Comparison of ENCODE assay signal across 10 mouse cellular contexts in genomic region chr9:43453953-43454582, GRCm38 (mm10).
A peak's percentile ranks its signal among the peaks of the same experiment; 100 is the strongest.
DNase-seq lines count a peak whose midpoint lies in the region; ATAC-seq and TF ChIP-seq lines count a peak whose summit lies in the region.
"Had no signal": no experiment of that assay in that cellular context is flagged by ENCODE, and none has a peak within 500 bp of the region (broad histone marks: within the 10 kb centered on the region; RNA-seq: fewer than 3 reads in every experiment).

No protein-coding gene starts in this region.

- no peaks in the 10 kb centered on the region for H3K36me3 ChIP-seq in heart, embryonic 10.5 days
- H3K36me3 ChIP-seq in E14TG2a.4 (ENCODE audit: insufficient read depth, low read length), result no peaks in the 10 kb centered on the region
- no peaks in the 10 kb centered on the region for H3K36me3 ChIP-seq in forebrain, embryonic 13.5 days (ENCODE audit: poor library complexity, severe bottlenecking)

- no peak overlapping the region for H3K27ac ChIP-seq in heart, embryonic 10.5 days
- no peak overlapping the region for H3K27ac ChIP-seq in forebrain, embryonic 13.5 days

- H3K4me2 ChIP-seq in forebrain, embryonic 13.5 days, result peak overlapping the region; percentile 25

- H3K4me3 ChIP-seq in heart, embryonic 10.5 days, result peak overlapping the region; percentile 12; the same call in 1 of the 2 replicates
- H3K4me3 ChIP-seq in E14TG2a.4 (replicated peaks; ENCODE audit: low read length), result peak overlapping the region; percentile 13; the same call in 1 of the 2 replicates
- no peak overlapping the region for H3K4me3 ChIP-seq in forebrain, embryonic 13.5 days

- 3% methylated on average over 14 of the region's 14 CpGs for WGBS in heart, embryonic 10.5 days
- WGBS in forebrain, embryonic 13.5 days, result 2% methylated on average over 14 of the region's 14 CpGs

- H3K9ac ChIP-seq in forebrain, embryonic 13.5 days, result no peak overlapping the region

- no peak for TF ChIP-seq CTCF in E14TG2a.4 (conservative IDR thresholded peaks at IDR 0.05; ENCODE audit: low read length)

- H3K4me1 ChIP-seq in heart, embryonic 10.5 days, result peaks cover 7% of the 10 kb centered on the region; the same call in 1 of the 2 replicates
- peaks cover 27% of the 10 kb centered on the region for H3K4me1 ChIP-seq in E14TG2a.4 (replicated peaks; ENCODE audit: low read depth, low read length)
- H3K4me1 ChIP-seq in forebrain, embryonic 13.5 days, result peaks cover 13% of the 10 kb centered on the region

- H3K9me3 ChIP-seq in heart, embryonic 10.5 days, result no peaks in the 10 kb centered on the region
- H3K9me3 ChIP-seq in E14TG2a.4 (ENCODE audit: low read length), result peaks cover 7% of the 10 kb centered on the region; the same call in 1 of the 2 replicates
- no peaks in the 10 kb centered on the region for H3K9me3 ChIP-seq in forebrain, embryonic 13.5 days (replicated peaks)

- no peak for DNase-seq in heart, embryonic 10.5 days (ENCODE audit: low spot score)
- no peak for DNase-seq in heart, postnatal 4 days
- peak; percentile 45 for DNase-seq in kidney, postnatal 14 days
- no peak for DNase-seq in lung, adult 18-20 months
- DNase-seq in frontal cortex, adult 2 months (ENCODE audit: extremely low spot score in 1 of 2, low spot score in 1 of 2), result no peak
- no peak for DNase-seq in gastrocnemius, postnatal 4 days (ENCODE audit: low spot score in 2 of 2)
- DNase-seq: embryo, embryonic 11 days; gastrocnemius, postnatal 36 days had no signal

- H3K27me3 ChIP-seq in heart, embryonic 10.5 days (ENCODE audit: insufficient read depth, poor library complexity, severe bottlenecking), result peaks cover 54% of the 10 kb centered on the region
- H3K27me3 ChIP-seq in E14TG2a.4 (ENCODE audit: insufficient read depth, low read length), result peaks cover 83% of the 10 kb centered on the region
- H3K27me3 ChIP-seq in forebrain, embryonic 13.5 days, result peaks cover 37% of the 10 kb centered on the region

- ATAC-seq in forebrain, embryonic 13.5 days, result no peak
